Mouse (Mus musculus) inflammation-experienced regulatory T-cells, adult 6 months (primary cell): Measurements from ENCODE around the gene Slc16a11. TPM values are rescaled to one million over a fixed set of nuclear protein-coding genes. Genes with fewer than 3 reads are reported as not detected.
A peak's percentile ranks its signal among the peaks of the same experiment; 100 is the strongest.

Experiments
- ATAC-seq: one replicate; pipeline ENCODE4 v1.8.0; 2017
- polyA plus RNA-seq, 3 experiments: library from polyadenylated mRNA; unstranded; fragments of 100-300 nt; shearing (Covaris generic); gene quantifications; one replicate each; pipeline ENCODE4 v1.2.1; 2017

Gene Slc16a11
- polyA plus RNA-seq, 3 experiments from 2014 or later = 0.52 TPM; not detected in 2

DNA sequence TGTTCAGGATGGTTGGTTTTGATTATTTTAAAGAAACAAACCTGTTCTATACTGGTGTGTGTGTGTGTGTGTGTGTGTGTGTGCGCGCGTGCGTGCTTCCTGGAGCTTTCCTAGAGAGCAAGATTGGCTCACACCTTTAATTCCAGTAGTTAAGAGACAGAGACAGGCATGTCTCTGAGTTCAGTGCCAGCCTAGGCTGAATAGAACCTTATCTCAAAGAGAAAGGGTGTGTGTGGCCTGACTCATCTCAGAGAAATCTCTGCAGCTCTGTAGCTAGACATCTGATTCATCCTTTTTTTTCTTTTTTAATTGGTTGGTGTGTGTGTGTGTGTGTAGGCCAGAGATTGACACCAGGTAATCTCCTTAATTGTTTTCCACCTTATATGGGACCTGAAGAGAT lies 46.5 kb downstream of the Slc16a11 start:
- ATAC-seq = no peak

DNA sequence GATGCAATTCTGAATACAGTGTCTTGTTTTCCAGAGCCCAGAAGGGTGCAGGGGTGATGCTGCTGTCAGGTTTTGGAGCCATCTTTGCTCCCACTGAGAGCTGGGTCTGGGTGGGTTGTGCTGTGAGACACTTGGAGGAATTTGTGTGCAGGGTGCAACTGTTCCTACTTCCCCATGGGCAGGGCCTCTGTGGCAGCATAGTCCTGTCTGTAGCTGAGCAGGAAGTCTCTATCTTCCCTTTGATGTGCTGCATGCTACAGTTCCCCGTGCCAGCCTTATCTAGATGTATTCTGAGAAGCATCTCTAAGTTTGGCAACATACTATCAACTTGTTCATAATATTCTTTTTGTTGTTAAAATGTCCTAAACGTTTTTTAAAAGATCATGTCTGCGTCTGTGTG lies 52.7 kb downstream of the Slc16a11 start:
- peak; percentile 82 for ATAC-seq

DNA sequence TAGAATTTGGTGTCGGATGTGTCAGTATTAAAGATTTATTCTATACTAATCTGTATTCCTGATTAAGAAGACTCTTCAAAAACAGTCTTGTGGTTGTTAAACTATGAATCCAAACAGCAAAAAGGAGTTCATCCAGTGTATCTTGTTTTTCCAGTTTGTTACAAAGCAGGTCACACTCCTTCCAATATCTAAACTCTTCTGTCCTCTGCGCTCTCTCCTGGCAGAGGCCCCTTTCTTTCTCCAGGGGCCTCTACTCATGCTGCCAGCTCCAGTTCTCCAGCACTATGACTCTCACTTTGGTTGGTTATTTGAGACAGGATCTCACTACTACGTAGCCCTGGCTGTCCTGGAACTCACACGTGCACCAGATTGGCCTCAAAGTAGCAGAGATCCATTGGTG lies 53.3 kb downstream of the Slc16a11 start:
- no peak for ATAC-seq

Other genes starting within 250 kb of the Slc16a11 start
- gene Cldn7, start 248.0 kb upstream of the Slc16a11 start, polyA plus RNA-seq = 1 to 10 TPM in 1 of 3 experiments, not detected in 2; 1.1 TPM
- 10 to 100 TPM; 25.8 to 35.6 (median 29.3) TPM for gene Ctdnep1, start 231.6 kb upstream of the Slc16a11 start, polyA plus RNA-seq
- gene Elp5, start 230.2 kb upstream of the Slc16a11 start, polyA plus RNA-seq = 10 to 100 TPM; 61.5 to 78.3 (median 68.5) TPM
- 100 to 1,000 TPM; 352 to 384 (median 366) TPM for gene Gabarap, start 221.6 kb upstream of the Slc16a11 start, polyA plus RNA-seq
- 10 to 100 TPM; 32.7 to 38.3 (median 36.0) TPM for gene Phf23, start 217.0 kb upstream of the Slc16a11 start, polyA plus RNA-seq
- gene Dvl2, start 212.2 kb upstream of the Slc16a11 start, polyA plus RNA-seq = 1 to 10 TPM; 2.5 to 5.0 (median 4.9) TPM
- 100 to 1,000 TPM; 110 to 132 (median 128) TPM for gene Acadvl, start 197.3 kb upstream of the Slc16a11 start, polyA plus RNA-seq
- 10 to 100 TPM in 2 of 3 experiments, 1 to 10 TPM in 1; 7.1 to 14.6 (median 11.2) TPM for gene Dlg4, start 195.8 kb upstream of the Slc16a11 start, polyA plus RNA-seq
- not detected for gene Asgr1, start 158.7 kb upstream of the Slc16a11 start, polyA plus RNA-seq
- gene Asgr2, start 120.1 kb upstream of the Slc16a11 start, polyA plus RNA-seq = not detected
- not detected for gene Mgl2, start 82.4 kb upstream of the Slc16a11 start, polyA plus RNA-seq
- gene Clec10a, start 56.6 kb upstream of the Slc16a11 start, polyA plus RNA-seq = under 1 TPM in 1 of 3 experiments, not detected in 2; 0.67 TPM
- 1 to 10 TPM; 2.3 to 4.3 (median 3.2) TPM for gene Slc16a13, start 8.3 kb downstream of the Slc16a11 start, polyA plus RNA-seq
- under 1 TPM in 1 of 3 experiments, not detected in 2; 0.39 TPM for gene Bcl6b, start 17.0 kb downstream of the Slc16a11 start, polyA plus RNA-seq
- gene 0610010K14Rik, start 25.2 kb downstream of the Slc16a11 start, polyA plus RNA-seq = 100 to 1,000 TPM; 133 to 147 (median 134) TPM
- gene Gm21988, start 27.1 kb downstream of the Slc16a11 start, polyA plus RNA-seq = 10 to 100 TPM in 1 of 3 experiments, 1 to 10 TPM in 2; 2.7 to 11.1 (median 6.1) TPM
- 100 to 1,000 TPM; 207 to 275 (median 255) TPM for gene Rnasek, start 27.1 kb downstream of the Slc16a11 start, polyA plus RNA-seq
- gene Alox12, start 42.6 kb downstream of the Slc16a11 start, polyA plus RNA-seq = under 1 TPM in 1 of 3 experiments, not detected in 2; 0.47 TPM
- gene Alox12e, start 109.9 kb downstream of the Slc16a11 start, polyA plus RNA-seq = not detected
- under 1 TPM; 0.24 to 0.59 (median 0.26) TPM for gene Alox15, start 139.3 kb downstream of the Slc16a11 start, polyA plus RNA-seq
- gene Pelp1, start 197.3 kb downstream of the Slc16a11 start, polyA plus RNA-seq = 1 to 10 TPM; 5.2 to 7.3 (median 6.5) TPM
- 100 to 1,000 TPM in 2 of 3 experiments, 10 to 100 TPM in 1; 50.6 to 129 (median 119) TPM for gene Arrb2, start 219.9 kb downstream of the Slc16a11 start, polyA plus RNA-seq
- 10 to 100 TPM; 76.7 to 81.3 (median 80.3) TPM for gene Med11, start 239.2 kb downstream of the Slc16a11 start, polyA plus RNA-seq
- not detected for gene Zmynd15, start 246.7 kb downstream of the Slc16a11 start, polyA plus RNA-seq
- under 1 TPM; 0.62 to 0.85 (median 0.72) TPM for gene Cxcl16, start 247.2 kb downstream of the Slc16a11 start, polyA plus RNA-seq